Mouse (Mus musculus): ENCODE measurements around the gene Rho. TPM values are rescaled to one million over a fixed set of nuclear protein-coding genes. Genes with fewer than 3 reads are reported as not detected.

Gene Rho
- polyA plus RNA-seq, 1 experiment from 2014 or later: 0.15 TPM

DNA sequence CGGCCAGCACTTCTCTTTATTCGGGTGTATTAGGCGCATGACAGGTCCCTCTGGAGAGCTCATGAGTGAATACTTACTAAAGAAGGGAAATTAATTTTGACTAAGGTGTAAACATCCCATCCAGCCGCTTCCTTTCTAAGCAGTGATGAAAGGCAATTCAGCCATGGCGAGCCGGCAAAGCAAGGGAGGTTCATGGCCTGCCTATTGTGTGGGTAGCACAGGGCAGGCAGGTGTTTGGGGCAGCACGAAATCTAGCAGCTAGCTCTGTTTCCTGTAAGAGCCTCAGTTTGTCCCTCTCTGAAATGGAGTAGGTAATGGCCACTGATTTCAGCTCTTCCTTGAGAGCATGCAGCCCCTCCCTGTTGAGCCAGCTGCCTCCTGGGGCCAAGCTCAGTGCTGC is 53.0 kb downstream of the Rho start:
- Histone ChIP-seq H3K9me3 (no peaks in the 10 kb centered on the region), H3K27me3 (replicated peaks) (no peaks in the 10 kb centered on the region), H3K4me1 (peaks cover 55% of the 10 kb centered on the region), H3K36me3 (0 out of 2 replicates have a peak, but pooled peaks cover 3% of the 10 kb centered on the region), H3K9ac (no peak overlapping the region), H3K4me3 (replicated peaks) (no peak overlapping the region), H3K4me2 (peak overlapping the region; percentile 14; the same call in 1 of the 2 replicates), H3K27ac (no peak overlapping the region)
- 63% methylated on average over 7 of the region's 7 CpGs for WGBS
- ATAC-seq (ENCODE audit: insufficient read depth, low FRiP score, low read depth): no peak

DNA sequence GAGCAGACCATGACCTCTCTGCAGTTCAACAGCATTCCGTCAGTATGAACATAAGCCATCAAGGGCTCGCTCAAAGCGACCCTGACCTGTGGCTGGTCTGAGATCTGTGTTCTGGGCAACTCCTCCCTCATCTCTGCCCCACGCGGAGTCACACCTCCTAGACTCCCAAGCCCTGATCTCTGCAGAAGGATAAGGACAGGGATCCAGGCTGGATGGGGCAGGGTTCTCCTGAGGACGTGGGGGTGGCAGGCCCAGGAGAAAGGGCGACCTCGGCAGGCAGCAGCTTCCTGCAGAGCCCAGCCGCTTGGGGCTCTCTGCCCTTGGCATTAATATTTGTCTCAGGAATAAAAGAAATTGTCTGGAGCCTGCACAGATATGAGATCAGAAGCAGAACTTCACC is 54.1 kb downstream of the Rho start:
- Histone ChIP-seq H3K4me2 (peak overlapping the region; percentile 21), H3K4me1 (peaks cover 57% of the 10 kb centered on the region), H3K4me3 (replicated peaks) (no peak overlapping the region), H3K27me3 (replicated peaks) (no peaks in the 10 kb centered on the region), H3K36me3 (0 out of 2 replicates have a peak, but pooled peaks cover 3% of the 10 kb centered on the region), H3K9me3 (no peaks in the 10 kb centered on the region), H3K27ac (peak overlapping the region; percentile 48; the same call in 1 of the 2 replicates), H3K9ac (no peak overlapping the region)
- no peak for ATAC-seq (ENCODE audit: insufficient read depth, low FRiP score, low read depth)
- 42% methylated on average over 9 of the region's 9 CpGs for WGBS

DNA sequence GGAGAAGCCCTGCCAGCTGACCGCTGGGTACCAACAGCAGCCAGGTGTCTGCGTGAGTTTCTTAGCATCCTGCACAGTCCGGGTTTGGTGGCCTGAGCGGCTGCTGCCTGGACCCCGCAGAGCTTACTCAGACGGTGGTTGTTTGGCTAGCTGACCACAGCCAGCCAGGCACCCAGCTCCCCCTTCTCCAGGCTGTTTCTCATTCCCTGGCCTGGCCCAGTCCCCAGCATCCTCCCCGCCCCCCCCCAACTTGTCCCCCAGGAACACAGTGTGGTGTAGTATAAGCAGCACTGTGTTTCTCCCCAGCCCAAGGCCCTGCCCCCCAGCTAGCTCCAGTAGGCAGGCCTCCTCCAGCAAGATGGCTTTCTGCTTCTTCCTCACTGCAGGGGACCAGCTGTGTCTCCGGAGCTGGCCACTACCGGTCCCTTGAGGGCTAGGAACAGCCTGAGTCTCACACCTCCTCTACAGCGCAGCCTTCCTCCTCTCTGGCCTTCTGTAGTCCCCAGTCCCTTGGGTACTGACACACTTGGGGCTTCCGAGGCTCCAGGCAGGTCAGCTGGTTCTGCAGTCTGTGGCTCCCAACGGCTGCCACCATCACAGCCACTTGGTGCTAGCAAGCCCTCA is 55.0 kb downstream of the Rho start:
- H3K4me3 ChIP-seq (replicated peaks): no peak overlapping the region
- H3K4me2 ChIP-seq: peak overlapping the region; percentile 34
- WGBS: 60% methylated on average over 12 of the region's 12 CpGs
- H3K36me3 ChIP-seq: 0 out of 2 replicates have a peak, but pooled peaks cover 3% of the 10 kb centered on the region
- H3K4me1 ChIP-seq: peaks cover 67% of the 10 kb centered on the region
- H3K9me3 ChIP-seq: no peaks in the 10 kb centered on the region
- H3K9ac ChIP-seq: no peak overlapping the region
- no peaks in the 10 kb centered on the region for H3K27me3 ChIP-seq (replicated peaks)
- H3K27ac ChIP-seq: no peak overlapping the region
- ATAC-seq (ENCODE audit: insufficient read depth, low FRiP score, low read depth): no peak

DNA sequence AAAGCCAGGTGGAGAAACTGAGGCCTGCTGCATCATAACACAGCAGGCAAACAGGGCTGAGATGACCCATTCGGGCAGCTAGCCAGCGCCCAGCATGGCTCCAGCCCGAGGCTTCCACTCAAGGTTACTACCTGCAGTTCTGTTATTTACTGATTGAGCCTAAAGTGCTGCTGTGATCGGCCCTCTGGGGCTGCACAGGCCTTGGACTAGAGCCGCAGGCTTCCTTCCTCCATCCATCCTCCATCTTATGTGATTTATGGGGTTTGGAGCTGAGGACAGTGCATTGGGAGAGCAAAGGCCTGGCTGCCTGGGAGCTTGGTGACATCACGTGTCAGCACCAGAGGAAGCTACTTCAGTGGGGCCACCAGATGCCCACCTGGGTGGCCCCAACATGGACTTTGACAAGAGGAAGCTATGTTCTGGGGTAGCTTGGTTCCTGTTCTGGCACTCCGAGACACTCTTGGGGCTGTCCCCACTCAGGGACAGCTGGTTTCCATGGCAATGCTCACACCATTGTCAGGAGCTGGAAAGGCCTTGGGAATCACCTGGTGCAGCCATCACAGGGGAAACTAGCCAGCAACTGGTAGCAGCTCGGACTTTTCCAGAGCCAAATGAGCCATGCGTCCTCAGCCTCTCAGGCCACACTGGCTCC is 55.7 kb downstream of the Rho start:
- H3K9ac ChIP-seq: no peak overlapping the region
- no peak for ATAC-seq (ENCODE audit: insufficient read depth, low FRiP score, low read depth)
- 64% methylated on average over 9 of the region's 9 CpGs for WGBS
- no peak overlapping the region for H3K4me3 ChIP-seq (replicated peaks)
- H3K4me2 ChIP-seq: peak overlapping the region; percentile 34
- no peaks in the 10 kb centered on the region for H3K9me3 ChIP-seq
- H3K4me1 ChIP-seq: peaks cover 70% of the 10 kb centered on the region
- no peaks in the 10 kb centered on the region for H3K27me3 ChIP-seq (replicated peaks)
- 0 out of 2 replicates have a peak, but pooled peaks cover 3% of the 10 kb centered on the region for H3K36me3 ChIP-seq
- 0 out of 2 replicates have a peak overlapping the region, but pooled peaks have one; percentile 1 for H3K27ac ChIP-seq

DNA sequence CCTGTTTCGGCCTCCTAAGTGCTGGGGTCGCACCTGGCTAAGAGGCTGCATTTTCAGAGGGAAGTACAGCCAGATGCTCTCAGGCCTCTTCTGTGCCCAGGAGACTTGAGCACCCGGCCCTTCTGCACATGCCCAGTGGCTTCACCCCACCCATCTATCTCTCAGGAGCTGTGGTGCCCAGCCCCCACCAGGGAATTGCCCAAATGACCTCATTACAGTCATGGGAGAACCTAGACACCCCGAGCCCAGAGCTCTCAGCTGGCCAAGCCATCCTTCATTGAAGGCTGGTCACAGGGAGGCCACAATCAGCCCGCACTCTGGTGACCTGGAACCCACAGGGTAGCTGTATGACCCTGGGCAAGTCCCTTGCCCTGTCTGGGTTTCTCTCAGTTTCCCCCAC is 57.5 kb downstream of the Rho start:
- 81% methylated on average over 5 of the region's 5 CpGs for WGBS
- H3K9ac ChIP-seq: no peak overlapping the region
- peak overlapping the region; percentile 9; the same call in 1 of the 2 replicates for H3K4me3 ChIP-seq (replicated peaks)

DNA sequence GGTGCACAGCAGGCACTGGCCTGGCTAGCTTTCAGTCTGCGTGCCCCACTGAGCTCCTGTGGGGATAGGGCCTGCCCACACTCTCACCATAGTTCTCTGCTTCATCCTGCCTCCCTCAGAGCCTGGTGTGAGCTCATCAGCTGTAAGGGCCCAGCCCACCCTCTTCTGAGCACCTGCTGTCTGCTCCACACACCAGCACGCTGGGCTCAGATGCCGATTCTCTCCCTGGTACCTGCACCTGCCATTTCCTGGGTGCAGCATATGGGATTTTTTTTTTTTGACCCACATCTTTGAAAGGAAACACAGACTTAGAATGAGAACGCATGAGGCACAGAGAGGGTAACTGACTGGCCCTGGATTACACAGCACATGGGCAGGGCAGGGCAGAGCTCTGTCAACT is 58.1 kb downstream of the Rho start:
- peak overlapping the region; percentile 9; the same call in 1 of the 2 replicates for H3K4me3 ChIP-seq (replicated peaks)
- WGBS: 69% methylated on average over 4 of the region's 4 CpGs

More for the DNA sequence above, 57.5 kb downstream of the Rho start:
- peaks cover 14% of the 10 kb centered on the region for H3K27me3 ChIP-seq (replicated peaks)
- H3K9me3 ChIP-seq: no peaks in the 10 kb centered on the region
- 0 out of 2 replicates have a peak, but pooled peaks cover 3% of the 10 kb centered on the region for H3K36me3 ChIP-seq
- H3K4me1 ChIP-seq: peaks cover 72% of the 10 kb centered on the region
- no peak overlapping the region for H3K27ac ChIP-seq
- ATAC-seq (ENCODE audit: insufficient read depth, low FRiP score, low read depth): no peak
- H3K4me2 ChIP-seq: 0 out of 2 replicates have a peak overlapping the region, but pooled peaks have one; percentile 29

More for the DNA sequence above, 58.1 kb downstream of the Rho start:
- 0 out of 2 replicates have a peak, but pooled peaks cover 3% of the 10 kb centered on the region for H3K36me3 ChIP-seq
- H3K4me2 ChIP-seq: peak overlapping the region; percentile 29; the same call in 1 of the 2 replicates
- ATAC-seq (ENCODE audit: insufficient read depth, low FRiP score, low read depth): no peak
- H3K9me3 ChIP-seq: no peaks in the 10 kb centered on the region
- peaks cover 18% of the 10 kb centered on the region for H3K27me3 ChIP-seq (replicated peaks)
- H3K4me1 ChIP-seq: peaks cover 73% of the 10 kb centered on the region
- no peak overlapping the region for H3K27ac ChIP-seq
- no peak overlapping the region for H3K9ac ChIP-seq

Other genes with a start within 250 kb of the Rho start
- 8.2 and 14.9 TPM in 2 replicates for gene Tmem40, start 169.3 kb upstream of the Rho start, polyA plus RNA-seq (2015; fragmentation: Nextera tagmentation; extraction: Ambion mirVana)
- gene Cand2, start 157.2 kb upstream of the Rho start, polyA plus RNA-seq (2015; fragmentation: Nextera tagmentation; extraction: Ambion mirVana): 19.9 and 22.6 TPM in 2 replicates
- 2,176 and 2,210 TPM in 2 replicates for gene Rpl32, start 123.0 kb upstream of the Rho start, polyA plus RNA-seq (2015; fragmentation: Nextera tagmentation; extraction: Ambion mirVana)
- 0.58 and 0.71 TPM in 2 replicates for gene Efcab12, start 93.3 kb upstream of the Rho start, polyA plus RNA-seq (2015; fragmentation: Nextera tagmentation; extraction: Ambion mirVana)
- 15.4 and 19.4 TPM in 2 replicates for gene Mbd4, start 78.4 kb upstream of the Rho start, polyA plus RNA-seq (2015; fragmentation: Nextera tagmentation; extraction: Ambion mirVana)
- 18.8 and 18.9 TPM in 2 replicates for gene Ift122, start 78.3 kb upstream of the Rho start, polyA plus RNA-seq (2015; fragmentation: Nextera tagmentation; extraction: Ambion mirVana)
- gene H1foo, start 13.2 kb downstream of the Rho start, polyA plus RNA-seq (2015; fragmentation: Nextera tagmentation; extraction: Ambion mirVana): not detected in 2 replicates
- 31.3 and 37.7 TPM in 2 replicates for gene Plxnd1, start 63.3 kb downstream of the Rho start, polyA plus RNA-seq (2015; fragmentation: Nextera tagmentation; extraction: Ambion mirVana)

All from stomach, embryonic 15.5 days (tissue).